Mouse (Mus musculus): ENCODE results near the gene Prr12. TPM values are rescaled to one million over a fixed set of nuclear protein-coding genes. Genes with fewer than 3 reads are reported as not detected.

Prr12 gene
- polyA plus RNA-seq, 1 experiment from 2014 or later = 2.0 TPM

GRCm38 (mm10) chr7:45015344-45015956 is 37.2 kb downstream of the Prr12 start:
- H3K27ac ChIP-seq (ENCODE audit: low read length) = peak overlapping the region; percentile 99
- WGBS (ENCODE audit: insufficient replicate concordance) = under 1% methylated on average over 20 of the region's 20 CpGs
- peaks cover 3% of the 10 kb centered on the region; the same call in 1 of the 2 replicates for H3K27me3 ChIP-seq (ENCODE audit: control insufficient read depth, insufficient read depth, low read depth, low read length)
- H3K4me2 ChIP-seq (ENCODE audit: low read depth, low read length) = peak overlapping the region; percentile 89
- H3K36me3 ChIP-seq (ENCODE audit: control insufficient read depth, insufficient read depth) = peaks cover 12% of the 10 kb centered on the region
- peak overlapping the region; percentile 99 for H3K9ac ChIP-seq (ENCODE audit: low read depth, low read length)
- peak overlapping the region; percentile 98 for H3K4me3 ChIP-seq (ENCODE audit: low read depth, low read length)
- H3K9me3 ChIP-seq (replicated peaks; ENCODE audit: control insufficient read depth, low read length) = no peaks in the 10 kb centered on the region
- peaks cover 46% of the 10 kb centered on the region for H3K4me1 ChIP-seq (ENCODE audit: control insufficient read depth, low read depth, low read length)
- no peak for ATAC-seq (ENCODE audit: low read depth)

- Histone ChIP-seq H3K4me3 (ENCODE audit: low read depth, low read length) (no peak overlapping the region), H3K9me3 (replicated peaks; ENCODE audit: control insufficient read depth, low read length) (no peaks in the 10 kb centered on the region), H3K36me3 (ENCODE audit: control insufficient read depth, insufficient read depth) (peaks cover 18% of the 10 kb centered on the region), H3K9ac (ENCODE audit: low read depth, low read length) (peak overlapping the region; percentile 1; the same call in 1 of the 2 replicates), H3K4me1 (ENCODE audit: control insufficient read depth, low read depth, low read length) (peaks cover 45% of the 10 kb centered on the region), H3K27ac (ENCODE audit: low read length) (no peak overlapping the region), H3K27me3 (ENCODE audit: control insufficient read depth, insufficient read depth, low read depth, low read length) (peaks cover 2% of the 10 kb centered on the region; the same call in 1 of the 2 replicates), H3K4me2 (ENCODE audit: low read depth, low read length) (no peak overlapping the region)
- WGBS (ENCODE audit: insufficient replicate concordance) = 91% methylated on average over 3 of the region's 3 CpGs
- ATAC-seq (ENCODE audit: low read depth) = no peak
Observed at GRCm38 (mm10) chr7:45014096-45014451, 38.6 kb downstream of the Prr12 start.

GRCm38 (mm10) chr7:45013366-45014095 is 39.1 kb downstream of the Prr12 start:
- Histone ChIP-seq H3K36me3 (ENCODE audit: control insufficient read depth, insufficient read depth) (peaks cover 21% of the 10 kb centered on the region), H3K4me3 (ENCODE audit: low read depth, low read length) (no peak overlapping the region), H3K9me3 (replicated peaks; ENCODE audit: control insufficient read depth, low read length) (no peaks in the 10 kb centered on the region), H3K4me1 (ENCODE audit: control insufficient read depth, low read depth, low read length) (peaks cover 42% of the 10 kb centered on the region), H3K27ac (ENCODE audit: low read length) (peak overlapping the region; percentile 14; the same call in 1 of the 2 replicates), H3K9ac (ENCODE audit: low read depth, low read length) (0 out of 2 replicates have a peak overlapping the region, but pooled peaks have one; percentile 18), H3K27me3 (ENCODE audit: control insufficient read depth, insufficient read depth, low read depth, low read length) (no peaks in the 10 kb centered on the region; the same call in 1 of the 2 replicates), H3K4me2 (ENCODE audit: low read depth, low read length) (no peak overlapping the region)
- no peak for ATAC-seq (ENCODE audit: low read depth)
- WGBS (ENCODE audit: insufficient replicate concordance) = 89% methylated on average over 16 of the region's 16 CpGs

GRCm38 (mm10) chr7:45012824-45013223 is 39.9 kb downstream of the Prr12 start:
- Histone ChIP-seq H3K9ac (ENCODE audit: low read depth, low read length) (0 out of 2 replicates have a peak overlapping the region, but pooled peaks have one; percentile 18), H3K4me2 (ENCODE audit: low read depth, low read length) (no peak overlapping the region), H3K4me1 (ENCODE audit: control insufficient read depth, low read depth, low read length) (peaks cover 35% of the 10 kb centered on the region), H3K27ac (ENCODE audit: low read length) (no peak overlapping the region), H3K36me3 (ENCODE audit: control insufficient read depth, insufficient read depth) (peaks cover 28% of the 10 kb centered on the region), H3K4me3 (ENCODE audit: low read depth, low read length) (no peak overlapping the region), H3K27me3 (ENCODE audit: control insufficient read depth, insufficient read depth, low read depth, low read length) (no peaks in the 10 kb centered on the region), H3K9me3 (replicated peaks; ENCODE audit: control insufficient read depth, low read length) (no peaks in the 10 kb centered on the region)
- 68% methylated on average over 4 of the region's 4 CpGs for WGBS (ENCODE audit: insufficient replicate concordance)
- no peak for ATAC-seq (ENCODE audit: low read depth)

- Histone ChIP-seq H3K4me1 (ENCODE audit: control insufficient read depth, low read depth, low read length) (peaks cover 31% of the 10 kb centered on the region), H3K36me3 (ENCODE audit: control insufficient read depth, insufficient read depth) (peaks cover 37% of the 10 kb centered on the region), H3K4me2 (ENCODE audit: low read depth, low read length) (no peak overlapping the region), H3K9me3 (replicated peaks; ENCODE audit: control insufficient read depth, low read length) (no peaks in the 10 kb centered on the region), H3K9ac (ENCODE audit: low read depth, low read length) (no peak overlapping the region), H3K27ac (ENCODE audit: low read length) (no peak overlapping the region), H3K4me3 (ENCODE audit: low read depth, low read length) (no peak overlapping the region), H3K27me3 (ENCODE audit: control insufficient read depth, insufficient read depth, low read depth, low read length) (no peaks in the 10 kb centered on the region)
- no peak for ATAC-seq (ENCODE audit: low read depth)
- 92% methylated on average over 6 of the region's 6 CpGs for WGBS (ENCODE audit: insufficient replicate concordance)
Observed at GRCm38 (mm10) chr7:45012011-45012410, 40.7 kb downstream of the Prr12 start.

GRCm38 (mm10) chr7:45008411-45008810 is 44.3 kb downstream of the Prr12 start:
- Histone ChIP-seq H3K4me3 (ENCODE audit: low read depth, low read length) (no peak overlapping the region), H3K27ac (ENCODE audit: low read length) (no peak overlapping the region), H3K27me3 (ENCODE audit: control insufficient read depth, insufficient read depth, low read depth, low read length) (no peaks in the 10 kb centered on the region), H3K36me3 (ENCODE audit: control insufficient read depth, insufficient read depth) (peaks cover 61% of the 10 kb centered on the region), H3K9me3 (replicated peaks; ENCODE audit: control insufficient read depth, low read length) (no peaks in the 10 kb centered on the region), H3K4me1 (ENCODE audit: control insufficient read depth, low read depth, low read length) (peaks cover 6% of the 10 kb centered on the region), H3K4me2 (ENCODE audit: low read depth, low read length) (no peak overlapping the region), H3K9ac (ENCODE audit: low read depth, low read length) (no peak overlapping the region)
- ATAC-seq (ENCODE audit: low read depth) = no peak
- 90% methylated on average over 19 of the region's 19 CpGs for WGBS (ENCODE audit: insufficient replicate concordance)

GRCm38 (mm10) chr7:45007846-45008245 is 44.8 kb downstream of the Prr12 start:
- peaks cover under 1% of the 10 kb centered on the region for H3K4me1 ChIP-seq (ENCODE audit: control insufficient read depth, low read depth, low read length)
- H3K27ac ChIP-seq (ENCODE audit: low read length) = no peak overlapping the region
- H3K4me2 ChIP-seq (ENCODE audit: low read depth, low read length) = no peak overlapping the region
- 94% methylated on average over 30 of the region's 30 CpGs for WGBS (ENCODE audit: insufficient replicate concordance)
- no peak overlapping the region for H3K4me3 ChIP-seq (ENCODE audit: low read depth, low read length)
- no peak overlapping the region for H3K9ac ChIP-seq (ENCODE audit: low read depth, low read length)
- no peaks in the 10 kb centered on the region for H3K27me3 ChIP-seq (ENCODE audit: control insufficient read depth, insufficient read depth, low read depth, low read length)
- H3K9me3 ChIP-seq (replicated peaks; ENCODE audit: control insufficient read depth, low read length) = no peaks in the 10 kb centered on the region
- H3K36me3 ChIP-seq (ENCODE audit: control insufficient read depth, insufficient read depth) = peaks cover 64% of the 10 kb centered on the region
- ATAC-seq (ENCODE audit: low read depth) = no peak

- Histone ChIP-seq H3K36me3 (ENCODE audit: control insufficient read depth, insufficient read depth) (peaks cover 69% of the 10 kb centered on the region), H3K27ac (ENCODE audit: low read length) (no peak overlapping the region), H3K9me3 (replicated peaks; ENCODE audit: control insufficient read depth, low read length) (no peaks in the 10 kb centered on the region), H3K4me1 (ENCODE audit: control insufficient read depth, low read depth, low read length) (no peaks in the 10 kb centered on the region; the same call in 1 of the 2 replicates), H3K4me3 (ENCODE audit: low read depth, low read length) (no peak overlapping the region), H3K27me3 (ENCODE audit: control insufficient read depth, insufficient read depth, low read depth, low read length) (no peaks in the 10 kb centered on the region), H3K9ac (ENCODE audit: low read depth, low read length) (no peak overlapping the region), H3K4me2 (ENCODE audit: low read depth, low read length) (no peak overlapping the region)
- no peak for ATAC-seq (ENCODE audit: low read depth)
- WGBS (ENCODE audit: insufficient replicate concordance) = 88% methylated on average over 29 of the region's 29 CpGs
Observed at GRCm38 (mm10) chr7:45007141-45007540, 45.5 kb downstream of the Prr12 start.

- no peaks in the 10 kb centered on the region for H3K9me3 ChIP-seq (replicated peaks; ENCODE audit: control insufficient read depth, low read length)
- no peak overlapping the region for H3K9ac ChIP-seq (ENCODE audit: low read depth, low read length)
- H3K36me3 ChIP-seq (ENCODE audit: control insufficient read depth, insufficient read depth) = peaks cover 71% of the 10 kb centered on the region
- H3K4me2 ChIP-seq (ENCODE audit: low read depth, low read length) = no peak overlapping the region
- no peak overlapping the region for H3K4me3 ChIP-seq (ENCODE audit: low read depth, low read length)
- no peaks in the 10 kb centered on the region for H3K27me3 ChIP-seq (ENCODE audit: control insufficient read depth, insufficient read depth, low read depth, low read length)
- no peak for ATAC-seq (ENCODE audit: low read depth)
- WGBS (ENCODE audit: insufficient replicate concordance) = 90% methylated on average over 12 of the region's 12 CpGs
- H3K4me1 ChIP-seq (ENCODE audit: control insufficient read depth, low read depth, low read length) = no peaks in the 10 kb centered on the region; the same call in 1 of the 2 replicates
- no peak overlapping the region for H3K27ac ChIP-seq (ENCODE audit: low read length)
Observed at GRCm38 (mm10) chr7:45006503-45006902, 46.2 kb downstream of the Prr12 start.

All from liver, embryonic 16.5 days (tissue).